Mouse (Mus musculus): Measurements from ENCODE around the gene Wdsub1. TPM values are rescaled to one million over a fixed set of nuclear protein-coding genes. Genes with fewer than 3 reads are reported as not detected.

Wdsub1 gene
- polyA plus RNA-seq, 1 experiment from 2014 or later: 38.1 TPM

GRCm38 (mm10) chr2:59841189-59841939 lies 41.0 kb downstream of the Wdsub1 start:
- Histone ChIP-seq H3K9me3 (no peaks in the 10 kb centered on the region), H3K27me3 (no peaks in the 10 kb centered on the region), H3K4me3 (no peak overlapping the region), H3K9ac (no peak overlapping the region), H3K27ac (no peak overlapping the region), H3K4me1 (peaks cover 3% of the 10 kb centered on the region; the same call in 1 of the 2 replicates), H3K36me3 (peaks cover 74% of the 10 kb centered on the region), H3K4me2 (replicated peaks) (no peak overlapping the region)
- 0 out of 2 replicates have a peak, but pooled peaks have one; percentile 10 for ATAC-seq (ENCODE audit: low FRiP score, low read depth)
- 58% methylated on average over 12 of the region's 12 CpGs for WGBS

DNA sequence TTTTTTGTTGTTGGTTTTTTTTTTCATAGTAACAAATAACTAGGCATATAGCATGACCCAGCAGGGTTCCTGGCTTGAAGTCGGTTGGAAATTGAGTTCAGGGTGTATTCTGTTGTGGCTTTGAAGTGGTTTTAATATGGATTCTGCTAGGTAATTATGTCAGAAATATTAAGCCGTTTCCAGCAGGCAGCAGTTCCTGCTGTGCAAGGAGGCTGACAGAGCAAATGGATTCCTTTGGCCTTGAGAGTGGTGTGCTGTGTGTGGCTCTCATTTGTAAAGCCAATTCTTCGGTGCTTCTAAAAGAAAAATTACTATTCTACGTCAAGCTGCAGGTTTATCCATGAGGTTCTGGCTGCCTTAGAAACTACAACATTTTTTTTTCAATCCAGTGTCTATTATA lies 42.2 kb downstream of the Wdsub1 start:
- Histone ChIP-seq H3K4me1 (peaks cover 3% of the 10 kb centered on the region; the same call in 1 of the 2 replicates), H3K27ac (no peak overlapping the region), H3K9me3 (no peaks in the 10 kb centered on the region), H3K36me3 (peaks cover 80% of the 10 kb centered on the region), H3K9ac (no peak overlapping the region), H3K4me3 (no peak overlapping the region), H3K27me3 (no peaks in the 10 kb centered on the region), H3K4me2 (replicated peaks) (no peak overlapping the region)
- 30% methylated on average over 4 of the region's 4 CpGs for WGBS
- ATAC-seq (ENCODE audit: low FRiP score, low read depth): no peak

- no peak for ATAC-seq (ENCODE audit: low FRiP score, low read depth)
- no peak overlapping the region for H3K9ac ChIP-seq
- H3K9me3 ChIP-seq: no peaks in the 10 kb centered on the region
- H3K4me2 ChIP-seq (replicated peaks): no peak overlapping the region
- H3K27ac ChIP-seq: no peak overlapping the region; the same call in 1 of the 2 replicates
- H3K4me1 ChIP-seq: peaks cover 3% of the 10 kb centered on the region; the same call in 1 of the 2 replicates
- no peak overlapping the region for H3K4me3 ChIP-seq
- no peaks in the 10 kb centered on the region for H3K27me3 ChIP-seq
- 58% methylated on average over 2 of the region's 2 CpGs for WGBS
- peaks cover 80% of the 10 kb centered on the region for H3K36me3 ChIP-seq
Observed at GRCm38 (mm10) chr2:59839755-59840154, 42.6 kb downstream of the Wdsub1 start.

DNA sequence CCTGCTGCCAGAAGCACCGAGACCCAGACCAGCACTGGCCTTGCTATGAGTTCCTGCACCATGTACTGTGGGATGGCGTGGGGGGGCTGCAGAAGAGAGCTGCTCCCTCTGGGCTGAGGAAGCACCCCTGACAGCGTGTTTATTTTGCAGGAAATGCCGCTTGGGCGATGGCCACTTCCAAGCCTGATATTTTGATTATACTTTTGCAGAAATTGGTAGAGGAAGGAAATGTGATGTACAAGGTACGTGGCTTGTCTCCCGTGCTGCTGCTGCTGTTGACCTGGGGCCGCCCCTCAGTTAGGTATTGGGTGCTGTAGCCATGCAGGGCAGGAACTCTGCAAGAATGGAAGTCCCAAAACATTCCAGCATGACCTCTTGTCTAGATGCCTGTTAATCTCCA lies 43.6 kb downstream of the Wdsub1 start:
- no peak overlapping the region for H3K4me2 ChIP-seq (replicated peaks)
- no peaks in the 10 kb centered on the region for H3K27me3 ChIP-seq
- H3K4me3 ChIP-seq: no peak overlapping the region
- H3K27ac ChIP-seq: no peak overlapping the region
- peaks cover 3% of the 10 kb centered on the region; the same call in 1 of the 2 replicates for H3K4me1 ChIP-seq
- no peak for ATAC-seq (ENCODE audit: low FRiP score, low read depth)
- no peaks in the 10 kb centered on the region for H3K9me3 ChIP-seq
- no peak overlapping the region for H3K9ac ChIP-seq
- H3K36me3 ChIP-seq: peaks cover 87% of the 10 kb centered on the region
- 84% methylated on average over 8 of the region's 8 CpGs for WGBS

DNA sequence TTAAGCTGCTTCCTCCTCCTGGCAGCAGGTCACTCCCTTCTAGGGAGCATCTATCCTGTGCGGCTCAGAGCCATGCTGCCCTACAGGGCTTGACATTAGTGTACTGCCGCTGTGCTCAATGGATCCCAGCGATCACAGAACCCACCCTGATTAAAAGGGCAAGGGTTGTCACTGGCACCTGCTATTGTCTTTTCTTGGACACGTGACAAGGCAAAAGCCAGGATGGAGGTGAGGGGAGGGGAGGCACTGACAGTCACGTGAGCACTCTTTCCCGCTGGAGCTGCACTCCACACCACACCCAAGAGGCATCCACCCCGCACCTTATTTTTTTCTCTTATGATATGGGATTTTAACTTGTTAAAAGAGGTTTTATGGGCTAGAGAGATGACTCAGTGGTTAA lies 50.6 kb downstream of the Wdsub1 start:
- Histone ChIP-seq H3K27ac (no peak overlapping the region), H3K4me3 (no peak overlapping the region), H3K36me3 (peaks cover 63% of the 10 kb centered on the region), H3K4me1 (peaks cover 34% of the 10 kb centered on the region), H3K4me2 (replicated peaks) (no peak overlapping the region), H3K27me3 (no peaks in the 10 kb centered on the region), H3K9ac (no peak overlapping the region), H3K9me3 (no peaks in the 10 kb centered on the region)
- no peak for ATAC-seq (ENCODE audit: low FRiP score, low read depth)
- WGBS: 90% methylated on average over 7 of the region's 7 CpGs

- H3K4me2 ChIP-seq (replicated peaks): no peak overlapping the region
- ATAC-seq (ENCODE audit: low FRiP score, low read depth): no peak
- H3K27ac ChIP-seq: peak overlapping the region; percentile 6; the same call in 1 of the 2 replicates
- H3K9ac ChIP-seq: no peak overlapping the region
- peaks cover 34% of the 10 kb centered on the region for H3K4me1 ChIP-seq
- no peaks in the 10 kb centered on the region for H3K9me3 ChIP-seq
- whole genome bisulfite sequencing: 79% methylated on average over 5 of the region's 5 CpGs
- H3K4me3 ChIP-seq: no peak overlapping the region
- no peaks in the 10 kb centered on the region for H3K27me3 ChIP-seq
- H3K36me3 ChIP-seq: peaks cover 54% of the 10 kb centered on the region
Observed at GRCm38 (mm10) chr2:59830940-59831339, 51.5 kb downstream of the Wdsub1 start.

DNA sequence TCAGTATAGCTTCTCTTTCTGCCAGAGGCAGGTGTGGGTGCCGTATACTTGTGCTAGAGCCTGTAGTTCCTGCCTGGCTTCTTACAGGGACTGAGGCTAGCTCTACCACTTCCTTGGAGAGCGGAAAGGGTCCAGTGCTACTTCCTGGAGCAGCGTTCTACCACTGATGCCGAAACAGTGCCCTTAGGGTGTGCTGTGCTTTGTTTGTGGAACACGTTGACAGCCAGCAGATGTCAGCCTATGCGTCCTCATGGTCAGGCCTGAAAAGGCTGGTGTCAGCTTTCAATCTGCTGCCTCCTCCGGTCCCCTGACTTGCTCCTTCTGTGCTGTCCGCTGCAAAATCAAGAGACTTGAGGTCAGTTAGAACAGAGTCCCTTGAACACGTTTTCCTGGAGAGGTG lies 52.2 kb downstream of the Wdsub1 start:
- Histone ChIP-seq H3K27me3 (no peaks in the 10 kb centered on the region), H3K9me3 (no peaks in the 10 kb centered on the region), H3K9ac (no peak overlapping the region), H3K4me1 (peaks cover 34% of the 10 kb centered on the region), H3K27ac (peak overlapping the region; percentile 33; the same call in 1 of the 2 replicates), H3K36me3 (peaks cover 46% of the 10 kb centered on the region), H3K4me3 (no peak overlapping the region), H3K4me2 (replicated peaks) (no peak overlapping the region)
- 18% methylated on average over 9 of the region's 9 CpGs for WGBS
- peak; percentile 45; the same call in 1 of the 2 replicates for ATAC-seq (ENCODE audit: low FRiP score, low read depth)

- peak overlapping the region; percentile 31; the same call in 1 of the 2 replicates for H3K4me2 ChIP-seq (replicated peaks)
- peak overlapping the region; percentile 58; the same call in 1 of the 2 replicates for H3K27ac ChIP-seq
- H3K36me3 ChIP-seq: peaks cover 43% of the 10 kb centered on the region
- H3K4me1 ChIP-seq: peaks cover 34% of the 10 kb centered on the region
- no peak overlapping the region for H3K4me3 ChIP-seq
- no peaks in the 10 kb centered on the region for H3K9me3 ChIP-seq
- 59% methylated on average over 7 of the region's 7 CpGs for WGBS
- no peak overlapping the region for H3K9ac ChIP-seq
- no peaks in the 10 kb centered on the region for H3K27me3 ChIP-seq
- no peak for ATAC-seq (ENCODE audit: low FRiP score, low read depth)
Observed at GRCm38 (mm10) chr2:59829718-59830117, 52.7 kb downstream of the Wdsub1 start.

DNA sequence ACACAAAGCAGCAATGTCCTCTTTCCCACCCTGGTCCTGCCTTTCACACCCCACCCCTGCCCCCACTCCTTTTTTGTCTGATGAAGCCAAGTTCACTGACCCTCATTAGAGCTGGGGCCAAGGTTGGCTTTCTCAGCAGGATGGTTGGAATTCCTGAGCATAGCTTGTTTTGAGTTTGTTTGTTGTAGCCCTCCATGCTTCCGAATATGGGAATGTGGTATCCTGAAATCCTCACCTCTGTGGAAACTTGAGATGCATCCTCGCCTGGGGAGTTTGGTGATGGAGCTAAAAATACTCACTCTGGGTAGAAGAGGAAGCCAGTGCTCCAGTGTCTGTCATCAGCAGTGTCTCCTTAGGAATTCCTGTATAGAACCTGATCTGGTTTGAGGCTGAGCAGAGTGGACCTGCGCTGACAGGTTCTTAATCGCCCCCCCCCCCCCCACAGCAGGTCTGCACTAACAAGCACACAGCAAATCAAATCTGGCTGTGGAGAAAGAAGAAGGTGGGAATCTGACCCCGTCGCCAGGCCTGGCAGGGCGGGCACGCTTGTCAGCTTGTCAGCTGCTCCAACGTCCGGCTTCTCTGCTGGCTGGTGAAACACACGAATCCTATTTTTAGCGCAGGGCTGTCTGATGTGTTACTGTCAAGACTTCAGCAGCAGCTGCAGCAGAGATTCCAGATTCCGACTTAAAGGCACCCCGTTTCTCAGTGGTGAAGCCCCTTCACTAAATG lies 53.4 kb downstream of the Wdsub1 start:
- H3K4me2 ChIP-seq (replicated peaks): peak overlapping the region; percentile 31; the same call in 1 of the 2 replicates
- H3K27me3 ChIP-seq: no peaks in the 10 kb centered on the region
- H3K27ac ChIP-seq: peak overlapping the region; percentile 58
- H3K4me3 ChIP-seq: no peak overlapping the region
- H3K36me3 ChIP-seq: peaks cover 43% of the 10 kb centered on the region
- 0 out of 2 replicates have a peak overlapping the region, but pooled peaks have one; percentile 35 for H3K9ac ChIP-seq
- H3K9me3 ChIP-seq: no peaks in the 10 kb centered on the region
- H3K4me1 ChIP-seq: peaks cover 34% of the 10 kb centered on the region
- 16% methylated on average over 14 of the region's 14 CpGs for WGBS
- peak; percentile 68 for ATAC-seq (ENCODE audit: low FRiP score, low read depth)

GRCm38 (mm10) chr2:59828103-59828655 lies 54.2 kb downstream of the Wdsub1 start:
- H3K4me1 ChIP-seq: peaks cover 34% of the 10 kb centered on the region
- no peak for ATAC-seq (ENCODE audit: low FRiP score, low read depth)
- H3K36me3 ChIP-seq: peaks cover 38% of the 10 kb centered on the region
- no peaks in the 10 kb centered on the region for H3K27me3 ChIP-seq
- H3K4me3 ChIP-seq: no peak overlapping the region
- no peak overlapping the region for H3K27ac ChIP-seq
- no peaks in the 10 kb centered on the region for H3K9me3 ChIP-seq
- WGBS: 66% methylated on average over 11 of the region's 11 CpGs
- no peak overlapping the region for H3K4me2 ChIP-seq (replicated peaks)
- no peak overlapping the region for H3K9ac ChIP-seq

- Histone ChIP-seq H3K4me3 (no peak overlapping the region), H3K4me1 (peaks cover 29% of the 10 kb centered on the region), H3K9me3 (no peaks in the 10 kb centered on the region), H3K9ac (no peak overlapping the region), H3K36me3 (peaks cover 44% of the 10 kb centered on the region), H3K27me3 (no peaks in the 10 kb centered on the region), H3K4me2 (replicated peaks) (no peak overlapping the region), H3K27ac (no peak overlapping the region)
- WGBS: 83% methylated on average over 4 of the region's 4 CpGs
- ATAC-seq (ENCODE audit: low FRiP score, low read depth): no peak
Observed at GRCm38 (mm10) chr2:59825380-59825779, 57.0 kb downstream of the Wdsub1 start.

- ATAC-seq (ENCODE audit: low FRiP score, low read depth): no peak
- no peaks in the 10 kb centered on the region for H3K27me3 ChIP-seq
- no peak overlapping the region for H3K4me3 ChIP-seq
- no peaks in the 10 kb centered on the region for H3K9me3 ChIP-seq
- no peak overlapping the region for H3K9ac ChIP-seq
- no peak overlapping the region for H3K4me2 ChIP-seq (replicated peaks)
- peaks cover 18% of the 10 kb centered on the region for H3K4me1 ChIP-seq
- peaks cover 45% of the 10 kb centered on the region for H3K36me3 ChIP-seq
- H3K27ac ChIP-seq: no peak overlapping the region
- 74% methylated on average over 8 of the region's 8 CpGs for WGBS
Observed at GRCm38 (mm10) chr2:59824289-59824688, 58.1 kb downstream of the Wdsub1 start.

Measured in limb, embryonic 13.5 days (tissue).